In the genomic region with DNA sequence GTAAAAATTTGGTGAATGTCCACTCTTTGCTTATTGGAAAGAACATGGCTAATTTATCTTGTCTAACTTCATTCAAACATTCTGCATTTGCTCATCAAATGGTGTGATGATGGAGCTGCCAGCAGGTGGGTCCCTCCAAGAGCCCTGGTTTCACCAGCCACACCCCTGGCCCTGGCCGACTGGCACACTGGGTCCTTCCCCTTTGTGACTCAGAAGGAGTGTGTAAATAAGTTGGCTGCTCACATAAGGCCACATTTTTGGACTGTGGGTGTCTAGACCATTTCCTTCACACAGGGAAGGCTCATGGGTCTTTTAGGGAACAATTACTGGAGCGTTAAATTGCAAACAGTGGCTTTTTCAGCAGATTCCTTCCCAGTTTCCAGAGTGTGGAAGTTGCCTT, we compare ENCODE assay signal across 22 mouse cellular contexts.
"Had no signal": no experiment of that assay in that cellular context is flagged by ENCODE, and none has a peak within 500 bp of the region (broad histone marks: within the 10 kb centered on the region; RNA-seq: fewer than 3 reads in every experiment).

No protein-coding gene starts in this region.

- H3K9ac ChIP-seq: kidney, embryonic 15.5 days; limb, embryonic 13.5 days; liver, embryonic 12.5 days; liver, embryonic 15.5 days; lung, embryonic 15.5 days; neural tube, embryonic 12.5 days; neural tube, embryonic 15.5 days; stomach, embryonic 15.5 days had no signal

- ATAC-seq: intestine, postnatal 0 days; liver, embryonic 12.5 days had no signal

- H3K9me3 ChIP-seq: kidney, embryonic 15.5 days; limb, embryonic 10.5 days; limb, embryonic 13.5 days; liver, embryonic 12.5 days; liver, embryonic 15.5 days; lung, embryonic 15.5 days; midbrain, embryonic 10.5 days; neural tube, embryonic 12.5 days; neural tube, embryonic 15.5 days; stomach, embryonic 15.5 days had no signal

- H3K36me3 ChIP-seq: kidney, embryonic 15.5 days; limb, embryonic 10.5 days; limb, embryonic 13.5 days; liver, embryonic 12.5 days; liver, embryonic 15.5 days; lung, embryonic 15.5 days; midbrain, embryonic 10.5 days; neural tube, embryonic 12.5 days; neural tube, embryonic 15.5 days; stomach, embryonic 15.5 days had no signal

- H3K27me3 ChIP-seq: kidney, embryonic 15.5 days; liver, embryonic 12.5 days; liver, embryonic 15.5 days; lung, embryonic 15.5 days; megakaryocyte, embryonic 14.5 days; neural tube, embryonic 12.5 days; neural tube, embryonic 15.5 days; stomach, embryonic 15.5 days had no signal

- H3K4me3 ChIP-seq: kidney, embryonic 15.5 days; limb, embryonic 10.5 days; limb, embryonic 13.5 days; liver, embryonic 12.5 days; liver, embryonic 15.5 days; lung, embryonic 15.5 days; megakaryocyte, embryonic 14.5 days; midbrain, embryonic 10.5 days; neural tube, embryonic 12.5 days; neural tube, embryonic 15.5 days; stomach, embryonic 15.5 days had no signal

- H3K4me2 ChIP-seq: kidney, embryonic 15.5 days; limb, embryonic 13.5 days; liver, embryonic 12.5 days; liver, embryonic 15.5 days; lung, embryonic 15.5 days; neural tube, embryonic 12.5 days; neural tube, embryonic 15.5 days; stomach, embryonic 15.5 days had no signal

- H3K27ac ChIP-seq: kidney, embryonic 15.5 days; limb, embryonic 10.5 days; limb, embryonic 13.5 days; liver, embryonic 12.5 days; liver, embryonic 15.5 days; lung, embryonic 15.5 days; midbrain, embryonic 10.5 days; neural tube, embryonic 12.5 days; neural tube, embryonic 15.5 days; stomach, embryonic 15.5 days had no signal

- H3K4me1 ChIP-seq: kidney, embryonic 15.5 days; liver, embryonic 12.5 days; liver, embryonic 15.5 days; lung, embryonic 15.5 days; megakaryocyte, embryonic 14.5 days; midbrain, embryonic 10.5 days; neural tube, embryonic 12.5 days; neural tube, embryonic 15.5 days; stomach, embryonic 15.5 days had no signal

- DNase-seq: kidney, postnatal 4 days; liver; lung, adult 18-20 months; lung, postnatal 10 days; lung, postnatal 36 days; midbrain, embryonic 14.5 days; right cerebral cortex, postnatal 14 days; right cerebral cortex, postnatal 4 days; thymus, adult 18-20 months; thymus, postnatal 4 days had no signal
